Mouse (Mus musculus) spleen, postnatal 36 days (tissue): ENCODE results near the gene Rfx4.

Experiments
- DNase-seq, 2 experiments: peaks; one replicate each; pipeline ENCODE4 v3.0.0; 2022; ENCODE audit warnings: low spot score in 2 of 2, mixed read lengths in 1 of 2

The Rfx4 gene

DNA sequence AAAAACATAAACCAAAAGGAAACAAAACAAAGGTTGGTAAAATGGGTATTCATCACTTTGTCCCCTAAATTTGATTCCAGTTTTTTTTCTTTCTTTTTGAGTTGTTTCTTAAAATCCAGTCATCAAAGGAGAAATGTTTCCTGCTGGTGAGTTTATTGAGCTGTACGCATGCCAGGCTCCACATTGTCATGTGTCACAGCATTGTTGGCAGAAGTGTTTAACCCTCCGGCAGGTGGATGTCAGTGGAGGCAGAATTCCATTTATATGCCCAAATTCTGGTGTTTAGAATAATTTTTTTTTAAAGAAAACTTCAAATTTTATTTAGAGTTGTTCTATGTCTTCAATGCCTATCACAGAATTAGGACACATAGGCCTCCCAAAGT, 56.0 kb downstream of the Rfx4 start:
- no peak for DNase-seq

DNA sequence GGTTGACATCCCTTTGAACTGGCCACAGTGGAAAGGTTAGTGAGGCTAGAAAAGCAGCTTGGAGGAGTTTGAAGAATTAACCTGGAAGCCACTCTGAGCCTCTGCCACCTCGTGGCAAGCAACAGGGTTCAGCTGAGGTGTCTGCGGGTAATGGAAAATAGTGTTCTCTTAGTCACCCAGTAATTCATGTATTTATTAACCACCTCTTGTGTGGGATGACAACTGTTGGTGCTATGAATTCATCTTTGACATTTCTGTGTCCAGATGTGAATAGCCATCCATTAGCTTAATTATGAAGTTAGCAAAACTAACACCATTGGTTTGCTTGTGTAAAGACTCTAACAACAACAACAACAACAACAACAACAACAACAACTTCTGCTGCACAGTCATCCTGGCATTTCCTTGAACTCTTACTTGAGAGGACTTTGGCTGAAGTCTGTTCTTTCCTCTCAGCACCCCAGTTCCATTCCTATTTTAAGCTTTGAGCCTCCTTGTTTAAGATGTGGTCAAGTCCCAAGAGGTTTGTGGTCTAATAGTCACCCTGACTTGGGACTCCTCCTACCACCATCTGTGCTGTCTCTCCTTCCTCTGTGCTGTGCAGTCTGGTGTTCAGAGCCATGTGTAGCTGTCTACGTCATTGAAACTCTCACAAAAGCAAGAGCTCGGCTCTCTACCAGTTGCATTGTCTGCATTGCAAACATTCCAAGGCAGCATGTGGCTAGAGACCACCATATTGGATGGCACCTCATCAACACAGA, 60.0 kb downstream of the Rfx4 start:
- peak; percentile 85 for DNase-seq

DNA sequence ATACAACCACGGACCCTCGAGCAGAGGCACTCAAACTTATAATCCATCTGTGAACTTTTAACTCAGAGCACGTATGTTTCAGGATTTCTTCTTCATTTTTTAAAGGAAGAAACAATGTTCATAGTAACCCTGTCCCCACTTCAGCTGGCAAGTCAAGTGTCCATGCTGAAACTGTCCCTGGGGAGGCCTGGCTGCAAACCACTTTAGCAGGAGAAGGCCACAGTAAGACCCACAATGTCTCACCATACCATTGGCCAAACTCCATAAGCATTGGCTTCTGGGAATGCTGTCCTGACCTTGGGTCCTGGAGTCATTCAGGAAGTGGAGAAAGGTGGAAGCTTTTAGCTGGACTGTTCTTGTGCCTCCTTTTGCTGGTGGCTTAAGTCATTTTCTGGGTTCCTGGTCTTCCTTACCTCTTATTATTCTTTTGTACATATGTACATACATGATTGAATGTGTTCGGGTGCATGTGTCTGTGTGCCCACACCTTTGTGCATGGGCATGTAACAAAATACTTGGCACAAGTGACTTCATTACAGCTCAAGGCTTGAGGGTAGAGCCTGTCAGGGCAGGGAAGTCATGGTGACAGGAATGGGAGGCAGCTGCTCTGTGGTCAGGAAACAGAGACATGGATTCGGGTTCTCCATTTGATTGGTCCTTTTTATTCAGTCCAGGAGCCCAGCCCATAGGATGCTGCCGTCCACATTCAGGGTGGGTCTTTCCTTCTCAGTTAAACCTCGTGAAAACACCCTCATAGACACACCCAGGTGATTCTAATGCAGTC, 61.4 kb downstream of the Rfx4 start:
- DNase-seq = no peak

DNA sequence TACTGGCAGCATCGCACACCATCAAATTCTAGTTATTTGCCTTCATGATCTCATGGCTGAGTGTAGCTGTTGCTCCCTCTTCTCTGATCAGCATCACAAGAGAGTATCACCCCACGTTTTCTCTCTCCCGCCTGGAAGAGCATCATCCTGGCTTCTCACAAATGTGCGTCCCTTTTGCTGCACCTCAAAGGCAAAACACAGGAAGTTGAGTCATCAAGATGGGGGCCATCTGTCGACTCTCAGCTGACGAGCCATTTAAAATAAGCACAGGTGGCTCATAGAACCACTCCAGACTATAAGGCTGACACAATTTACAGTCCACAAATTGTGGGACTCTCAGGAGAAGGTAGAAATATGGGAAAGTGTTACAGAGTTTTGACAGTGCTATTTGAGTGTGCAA, 63.8 kb downstream of the Rfx4 start:
- no peak for DNase-seq

DNA sequence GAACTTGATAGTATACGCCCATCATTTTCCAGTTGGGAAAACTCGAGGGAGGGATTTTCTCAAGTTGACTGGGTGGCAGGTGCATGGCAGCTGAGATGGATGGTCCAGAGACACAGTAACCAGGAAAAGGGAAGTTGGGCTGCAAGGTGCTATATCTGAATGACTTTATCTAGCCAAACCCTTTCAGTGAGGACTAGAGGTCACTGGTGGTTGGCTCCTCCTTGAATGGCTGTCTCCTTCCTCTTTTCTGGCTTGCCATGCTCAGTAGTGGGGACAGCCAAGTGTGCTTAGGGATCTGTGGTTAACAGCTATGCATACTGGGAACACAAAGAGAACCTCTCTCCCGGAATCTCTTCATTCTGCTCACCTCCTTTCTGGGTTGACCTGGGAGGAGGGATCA, 64.4 kb downstream of the Rfx4 start:
- no peak for DNase-seq

DNA sequence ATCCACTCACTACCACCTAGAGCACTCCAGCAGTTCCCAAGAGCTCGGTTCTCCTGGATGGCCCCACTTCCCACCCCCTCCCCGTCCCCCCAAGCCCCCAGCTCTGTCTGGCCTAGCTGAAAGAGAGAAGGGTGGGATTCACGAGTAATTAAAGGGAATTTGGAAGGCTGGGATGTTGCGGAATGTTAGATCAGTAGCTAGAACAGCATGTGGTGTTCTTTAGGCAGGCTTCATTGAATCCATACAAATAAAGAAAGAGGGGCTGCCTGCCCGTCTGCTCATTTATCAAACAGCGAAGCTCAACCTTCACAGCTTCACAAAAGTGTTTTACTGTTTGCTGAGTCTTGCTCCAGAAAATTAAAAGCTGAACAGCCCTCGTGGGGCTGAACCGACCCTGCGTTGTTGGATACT, 66.9 kb downstream of the Rfx4 start:
- DNase-seq = no peak

DNA sequence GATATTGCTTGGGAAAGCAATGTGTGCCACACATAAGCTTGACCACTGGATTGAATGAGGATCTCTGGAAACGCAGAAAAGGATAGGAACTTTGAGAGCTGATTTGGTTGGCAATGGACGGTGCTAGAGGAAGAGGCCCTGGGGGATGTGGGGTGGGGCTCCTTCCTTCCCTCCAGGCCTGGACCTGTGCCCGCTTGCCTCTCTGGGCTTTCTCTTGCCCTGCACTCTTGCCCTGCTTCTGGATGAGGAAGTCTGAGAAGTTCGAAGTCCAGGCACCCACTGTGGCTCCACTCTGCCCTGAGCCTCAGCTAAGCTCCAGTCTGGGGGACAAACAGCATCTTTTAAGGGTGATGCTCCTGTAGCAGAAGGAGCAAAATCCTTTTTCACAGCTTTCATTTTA, 67.8 kb downstream of the Rfx4 start:
- no peak for DNase-seq

DNA sequence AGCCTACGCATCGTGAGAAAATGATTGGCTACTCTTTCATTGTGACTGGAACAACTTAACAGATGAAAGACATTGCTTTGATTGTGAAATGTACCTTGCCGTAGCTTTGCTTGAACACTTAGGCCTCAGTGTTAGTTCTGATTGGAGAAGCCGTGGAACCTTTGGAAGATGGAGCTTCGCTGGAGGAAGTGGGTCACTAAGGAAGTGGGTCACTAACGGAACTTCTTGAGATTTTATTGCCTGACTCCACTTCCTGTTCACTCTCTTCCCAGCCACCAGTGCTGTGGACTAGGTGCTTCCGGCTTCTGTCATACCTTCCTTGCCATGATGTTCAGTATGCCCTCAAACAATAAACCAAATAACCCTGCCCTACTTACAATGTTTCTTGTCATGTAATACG, 73.1 kb downstream of the Rfx4 start:
- DNase-seq = no peak

DNA sequence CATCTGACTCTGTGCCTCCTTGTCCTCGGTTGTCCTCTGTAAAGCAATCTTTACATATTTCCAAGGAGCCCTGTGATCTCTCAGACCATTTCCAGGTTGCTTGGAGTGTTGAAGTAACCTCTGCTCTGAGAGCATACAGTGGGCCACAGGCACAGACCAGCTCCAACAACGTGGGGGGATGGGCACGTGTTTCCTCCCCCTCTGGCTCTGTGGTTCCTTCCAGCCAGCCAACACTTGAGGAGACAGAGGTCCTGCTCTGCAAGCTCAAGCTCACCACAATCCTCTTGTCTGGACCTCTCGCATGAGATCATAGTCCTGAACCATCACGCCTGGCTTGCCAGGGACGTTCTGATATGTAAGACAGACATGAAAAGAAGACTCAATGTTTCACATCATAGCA, 79.7 kb downstream of the Rfx4 start:
- no peak for DNase-seq

DNA sequence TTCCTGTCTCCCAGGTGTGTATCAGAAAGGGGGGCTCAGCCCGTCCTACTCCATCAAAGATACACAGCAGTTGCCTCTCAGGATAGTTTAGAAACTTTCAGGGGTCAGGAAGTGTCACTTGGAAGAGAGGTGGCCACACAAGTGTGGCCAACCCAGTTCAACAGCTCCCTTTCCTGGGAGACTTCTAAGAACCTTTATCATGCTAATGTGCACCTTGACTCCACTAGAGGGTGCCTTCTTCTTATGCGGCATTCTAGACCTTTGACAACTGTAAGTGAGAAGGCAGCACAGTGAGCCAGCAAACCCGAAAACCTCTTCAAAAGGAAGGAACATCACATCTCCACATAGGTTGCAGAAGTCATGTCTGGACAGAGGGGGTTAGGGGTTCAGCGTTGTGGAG, 80.2 kb downstream of the Rfx4 start:
- peak in 1 of 2 experiments; percentile 22 for DNase-seq

DNA sequence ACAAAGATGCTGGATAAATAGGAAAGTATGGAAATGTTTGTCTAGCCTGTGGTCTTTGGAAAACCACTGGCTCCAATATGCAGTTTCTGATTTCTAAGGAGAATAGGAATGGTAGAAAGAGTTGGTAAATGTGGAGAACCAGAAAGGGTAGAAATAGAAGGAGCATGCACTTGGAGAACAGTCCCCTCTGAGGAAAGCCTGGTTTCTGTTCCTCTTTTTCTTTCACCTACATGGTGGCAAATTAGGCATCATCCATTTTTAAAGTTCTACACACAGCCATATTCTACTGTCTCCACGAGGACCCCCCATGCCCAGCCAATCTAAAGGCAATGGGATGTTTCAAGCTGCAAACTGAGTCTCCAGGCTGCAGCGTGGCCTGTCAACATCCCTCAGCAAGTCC, 81.5 kb downstream of the Rfx4 start:
- no peak for DNase-seq

DNA sequence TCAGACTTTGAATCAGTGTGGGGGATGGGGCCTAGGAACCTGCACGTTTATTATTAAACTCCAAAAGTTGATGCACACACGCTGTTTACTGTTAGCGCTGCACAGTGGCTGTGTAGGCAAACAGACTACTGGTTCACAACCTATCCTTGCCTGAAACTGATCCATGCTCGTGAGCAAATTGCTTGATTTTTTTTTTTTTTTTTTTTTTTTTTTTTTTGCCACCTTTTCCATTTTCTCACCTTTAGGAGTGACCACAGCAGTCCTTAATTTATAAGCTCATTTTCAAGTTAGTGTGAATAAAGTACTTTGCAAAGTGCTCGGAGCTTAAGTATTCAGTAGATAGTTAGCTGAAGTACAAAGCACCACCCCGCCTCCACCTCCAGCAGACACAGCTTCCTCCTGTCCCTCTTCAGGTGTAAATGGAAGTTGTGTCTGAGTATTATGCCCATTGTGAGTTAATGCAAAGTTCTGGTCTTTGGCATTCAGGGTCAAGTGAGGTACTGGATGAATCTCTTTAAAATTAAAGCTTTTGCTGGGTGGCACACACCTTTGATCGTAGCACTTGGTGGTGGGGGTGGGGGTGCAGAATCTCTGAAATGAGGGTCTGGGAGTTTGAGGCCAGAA, 83.1 kb downstream of the Rfx4 start:
- no peak for DNase-seq

DNA sequence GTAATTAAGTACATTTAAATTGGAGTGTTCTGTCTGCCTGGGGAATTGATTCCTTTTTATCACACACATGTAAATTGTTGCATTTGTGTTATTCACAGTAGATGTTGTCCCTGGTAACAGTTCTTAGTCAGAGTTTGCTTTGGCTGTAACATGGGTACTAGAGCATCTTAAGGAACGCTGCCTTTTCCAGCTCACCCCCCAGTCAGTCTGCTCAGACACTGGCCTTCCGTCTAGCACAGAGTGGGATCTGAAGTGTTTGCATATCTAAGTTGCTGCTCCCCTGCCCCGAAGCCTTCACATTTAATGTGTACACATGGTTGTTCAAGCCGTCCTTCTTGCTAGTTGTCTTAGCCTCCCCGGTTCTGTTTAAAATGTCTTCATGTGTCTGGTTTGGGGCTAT, 90.8 kb downstream of the Rfx4 start:
- no peak for DNase-seq

DNA sequence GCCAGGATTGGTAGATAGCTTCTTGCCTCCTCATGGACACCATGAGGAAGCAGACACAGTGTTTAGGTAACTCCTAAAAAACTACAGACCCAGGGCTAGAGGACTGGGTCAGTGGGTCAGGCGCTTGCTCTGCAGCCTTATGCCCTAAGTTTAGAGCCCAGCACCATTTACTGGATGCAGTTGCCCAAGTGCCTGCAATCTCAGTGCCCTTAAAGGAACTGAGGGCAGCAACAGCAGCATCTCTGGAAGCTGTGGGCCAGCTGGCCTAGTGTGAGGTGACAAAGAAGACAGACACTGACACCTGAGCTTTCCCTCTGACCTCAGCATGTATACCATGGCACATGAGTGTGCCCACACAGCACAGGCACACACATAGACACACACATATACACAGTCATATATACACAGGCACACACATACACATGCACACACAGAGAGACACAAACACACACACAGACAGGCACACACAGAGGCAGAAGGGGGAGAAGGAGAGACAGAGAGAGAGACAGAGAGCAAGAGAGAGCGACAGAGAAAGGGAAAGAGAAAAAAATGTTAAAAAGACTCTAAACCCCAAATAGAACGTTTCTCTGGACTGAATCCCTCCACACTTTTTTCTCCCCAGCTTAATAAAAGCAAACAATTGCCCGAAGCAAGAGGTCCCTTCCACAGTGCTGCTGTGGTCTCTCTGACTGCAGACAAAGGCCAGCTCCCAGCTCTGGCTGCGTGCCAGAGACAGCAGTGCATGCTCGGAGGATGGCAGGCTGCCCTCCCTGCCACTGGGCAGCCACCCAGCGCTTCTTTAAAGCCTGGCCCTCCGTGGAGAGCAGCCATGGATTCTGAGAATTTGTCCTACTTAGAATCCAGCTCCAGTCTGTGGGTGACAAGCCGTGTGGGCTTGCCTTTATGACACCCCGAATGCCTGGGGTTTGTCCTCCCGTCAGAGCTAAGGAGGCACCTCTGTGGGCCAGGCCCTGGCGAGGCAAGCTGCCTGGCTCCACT, 96.4 kb downstream of the Rfx4 start:
- DNase-seq = no peak

DNA sequence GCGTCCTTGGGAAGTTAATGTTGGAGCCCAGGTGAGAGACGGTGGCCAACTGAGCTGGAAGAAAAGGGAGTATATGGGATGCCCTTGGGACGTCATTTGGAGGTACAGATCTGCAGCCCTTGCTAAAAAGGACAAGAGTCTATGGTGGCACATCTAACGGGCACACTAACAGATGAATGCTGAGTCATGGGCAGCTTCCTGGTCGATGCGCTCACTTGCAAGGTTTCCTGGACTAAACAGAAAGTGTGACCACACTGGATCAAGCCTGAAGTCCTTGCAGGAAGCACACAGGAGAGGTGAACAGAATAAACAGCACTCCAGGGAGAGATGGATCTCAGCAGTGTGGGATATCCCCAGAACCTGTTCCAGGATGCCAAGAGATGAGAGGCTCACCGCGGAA, 98.2 kb downstream of the Rfx4 start:
- no peak for DNase-seq

DNA sequence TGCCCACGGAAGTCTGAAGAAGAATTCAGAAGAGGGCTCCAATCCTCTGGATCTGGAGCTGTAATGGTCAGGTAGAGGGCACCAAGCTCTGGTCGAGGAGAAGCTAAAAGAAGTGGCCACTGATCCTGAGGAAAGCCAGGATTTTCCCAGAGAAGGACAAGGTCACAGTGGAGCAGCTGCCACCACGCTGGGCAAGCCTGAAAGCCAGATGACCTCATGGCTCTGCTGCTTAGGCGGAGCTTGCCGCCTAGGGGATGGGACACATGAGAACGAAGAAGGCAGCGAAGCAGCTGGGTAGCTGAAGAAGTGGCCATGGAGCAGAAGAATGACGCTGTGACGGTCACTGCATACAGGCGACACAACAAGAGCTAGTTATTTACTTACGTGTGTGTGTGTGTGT, 99.6 kb downstream of the Rfx4 start:
- DNase-seq = no peak

DNA sequence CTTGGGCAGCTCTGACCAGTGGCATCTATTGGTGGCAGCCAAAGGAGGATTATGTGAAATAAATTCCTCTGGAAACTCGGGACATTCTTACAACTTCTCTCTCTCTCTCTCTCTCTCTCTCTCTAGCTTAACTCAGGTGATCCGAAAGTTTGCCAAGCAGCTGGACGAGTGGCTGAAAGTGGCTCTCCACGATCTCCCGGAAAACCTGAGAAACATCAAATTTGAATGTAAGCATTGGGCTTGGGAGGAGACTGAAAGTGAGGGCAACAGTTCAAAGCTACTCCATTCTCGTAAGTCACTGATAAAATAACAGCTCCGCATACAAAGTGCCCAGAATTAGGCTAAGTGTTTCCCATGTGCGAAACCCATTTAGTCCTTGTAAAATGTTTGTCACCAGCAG, 102.5 kb downstream of the Rfx4 start:
- DNase-seq = no peak

DNA sequence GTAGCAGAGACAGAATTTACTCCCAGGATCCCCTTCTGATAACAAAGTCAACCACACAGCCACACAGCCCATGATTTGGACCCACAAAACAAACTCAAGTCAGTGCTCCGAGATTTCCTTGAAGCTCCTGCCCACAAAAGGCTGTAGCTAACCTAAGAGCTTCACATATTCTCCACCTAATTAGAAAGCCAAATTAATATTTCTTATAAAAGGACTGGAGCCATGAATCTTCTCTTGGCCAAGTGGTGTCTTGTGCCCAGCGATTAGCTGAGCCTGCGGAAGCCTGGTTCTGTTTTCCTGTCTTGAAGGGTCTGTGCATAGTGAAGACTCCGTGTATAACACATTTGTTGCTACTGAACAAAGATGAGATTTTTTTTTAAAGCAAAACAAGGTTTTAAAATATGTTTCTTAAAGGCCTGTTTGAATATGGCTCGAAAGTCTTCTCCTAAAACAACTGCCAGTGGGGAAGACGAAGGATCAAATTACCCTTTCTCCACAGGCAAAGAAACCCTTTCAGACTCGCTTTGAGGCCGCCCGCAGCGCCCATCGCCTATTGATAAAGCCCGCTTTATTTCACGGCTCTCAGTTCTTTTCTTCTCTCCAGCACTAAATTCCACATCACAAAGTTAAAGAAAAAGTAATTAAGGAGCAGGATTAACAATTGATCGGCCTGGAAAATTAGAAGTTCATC, 103.1 kb downstream of the Rfx4 start:
- DNase-seq = no peak

DNA sequence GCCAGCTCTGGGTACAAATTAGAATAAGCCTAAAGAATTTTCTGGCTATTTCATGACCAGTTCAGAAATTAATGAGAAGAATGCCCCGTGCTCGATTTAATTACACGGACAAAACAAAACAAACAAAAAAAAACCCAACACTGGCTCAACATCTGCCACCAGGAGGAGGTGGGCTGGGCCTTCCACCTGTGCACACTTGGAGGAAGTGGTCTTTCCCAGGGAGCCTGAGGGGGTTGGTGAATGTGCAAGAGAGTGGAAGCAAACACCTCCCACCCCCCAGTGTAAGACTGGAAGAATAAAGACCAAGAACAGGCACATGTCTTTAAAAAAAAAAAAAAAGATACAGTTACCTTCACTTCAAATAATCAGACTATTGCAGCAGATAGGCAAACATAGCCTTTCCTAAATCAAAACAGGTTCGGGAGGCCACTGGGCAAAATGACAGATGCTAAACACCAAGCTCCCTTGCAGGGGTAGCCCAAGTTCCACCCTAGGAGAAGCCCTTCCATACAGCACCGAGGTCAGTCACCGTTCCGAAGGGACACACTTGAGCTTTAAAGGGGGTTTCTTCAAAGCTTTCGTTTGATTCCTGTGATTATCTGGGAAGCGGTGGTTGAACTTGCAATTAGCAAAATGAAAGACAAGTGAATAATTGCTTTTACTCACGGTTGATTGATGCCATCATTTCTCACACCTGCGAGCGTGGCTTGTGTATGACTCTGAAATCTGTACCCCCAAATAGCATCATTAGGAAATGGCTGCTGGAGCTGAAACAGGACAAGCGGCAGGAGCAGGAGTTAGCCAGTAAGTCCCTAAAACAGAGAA, 103.9 kb downstream of the Rfx4 start:
- no peak for DNase-seq

DNA sequence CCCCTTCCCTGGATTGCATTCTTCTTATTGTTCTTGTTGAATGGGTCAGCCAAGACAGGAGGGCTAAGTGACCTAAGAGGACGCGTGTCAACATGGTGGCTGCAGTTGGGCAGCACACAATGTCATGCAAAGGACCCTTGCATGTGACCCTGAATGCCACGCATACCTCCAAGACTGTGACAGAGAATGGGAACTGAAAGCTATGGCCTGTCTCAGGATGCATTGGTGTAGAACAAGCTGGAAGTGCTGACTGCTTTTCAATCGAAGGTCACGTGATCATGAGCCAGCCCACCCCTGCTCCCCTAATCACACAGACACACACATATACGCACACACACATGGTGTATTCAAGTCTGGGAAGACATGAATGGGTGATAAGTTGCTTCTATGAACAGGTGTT, 107.6 kb downstream of the Rfx4 start:
- DNase-seq = peak; percentile 28 to 37
